Mouse (Mus musculus): ENCODE results near the gene Tppp.
"Not testable (repeated sequence)": the region's sequence is repeated elsewhere in the genome, so short reads cannot be mapped to it uniquely, and the experiment has no call there.

Tppp gene

DNA sequence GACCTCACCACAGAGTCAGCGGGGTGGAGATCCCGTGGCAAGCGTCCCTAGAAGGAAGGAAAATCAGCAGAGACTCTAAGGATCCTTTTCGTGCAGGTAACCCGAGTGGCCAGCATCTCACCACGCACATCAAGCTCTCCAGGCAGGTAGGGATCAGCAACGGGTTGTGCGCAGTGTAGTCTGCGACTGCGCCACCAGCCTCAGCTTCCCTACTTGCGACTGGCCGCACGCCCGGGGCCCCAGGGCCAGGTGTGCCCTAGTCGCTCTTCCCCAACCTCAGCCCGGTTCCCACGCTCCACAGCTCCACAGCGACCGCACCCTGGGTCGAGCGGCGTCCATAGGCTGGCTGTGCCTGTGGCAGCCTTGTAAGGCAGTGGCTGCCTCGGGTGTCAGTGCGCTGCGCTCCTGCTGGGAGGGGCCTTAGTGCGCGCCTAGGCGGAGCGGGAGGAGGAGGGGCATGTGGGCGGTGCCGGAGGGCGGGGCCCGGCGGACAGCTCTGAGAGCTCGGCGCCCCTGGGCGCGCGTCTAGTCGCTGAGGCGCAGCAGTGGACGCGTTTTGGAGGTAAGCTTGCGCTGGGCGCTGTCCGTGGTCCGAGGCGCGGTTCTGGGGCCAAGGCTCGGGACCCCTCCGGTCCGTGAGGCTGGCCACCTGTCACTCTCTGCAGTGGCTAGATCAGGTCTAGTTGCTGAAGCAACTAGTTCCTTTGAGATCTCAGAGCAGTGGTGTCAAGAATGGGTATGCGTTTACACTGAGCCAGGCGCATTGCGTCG is at the start of gene Tppp:
Tppp (plus strand) TSS at position 460 of the 771 bp plus-strand sequence.
- peak; percentile 91 for DNase-seq (ENCODE audit: low spot score)

DNA sequence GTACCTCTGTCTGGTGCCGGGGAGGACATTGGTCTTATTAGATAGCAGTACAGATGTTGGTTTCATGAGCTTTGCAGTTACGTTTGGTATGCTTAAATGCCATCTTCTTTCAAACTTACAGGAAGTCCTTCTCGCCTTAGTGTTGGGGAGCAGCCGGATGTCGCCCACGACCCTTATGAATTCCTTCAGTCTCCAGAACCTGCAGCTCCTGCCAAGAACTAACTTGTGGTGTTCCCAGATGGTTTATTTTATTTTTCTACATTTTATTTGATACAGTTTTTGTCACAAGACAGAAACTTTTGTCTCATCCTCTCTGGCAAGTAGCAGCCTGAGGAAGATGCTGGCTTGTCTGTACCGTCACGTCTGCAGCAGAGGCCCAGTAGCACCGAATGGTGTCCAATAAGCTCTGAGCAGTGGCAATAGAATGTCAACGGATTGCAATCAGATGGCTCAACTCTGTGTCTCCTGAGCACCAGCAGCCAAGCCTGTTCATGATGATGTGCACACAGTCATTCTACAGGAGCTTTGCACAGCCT is 49.0 kb upstream of the Tppp start:
- DNase-seq (ENCODE audit: low spot score) = no peak

DNA sequence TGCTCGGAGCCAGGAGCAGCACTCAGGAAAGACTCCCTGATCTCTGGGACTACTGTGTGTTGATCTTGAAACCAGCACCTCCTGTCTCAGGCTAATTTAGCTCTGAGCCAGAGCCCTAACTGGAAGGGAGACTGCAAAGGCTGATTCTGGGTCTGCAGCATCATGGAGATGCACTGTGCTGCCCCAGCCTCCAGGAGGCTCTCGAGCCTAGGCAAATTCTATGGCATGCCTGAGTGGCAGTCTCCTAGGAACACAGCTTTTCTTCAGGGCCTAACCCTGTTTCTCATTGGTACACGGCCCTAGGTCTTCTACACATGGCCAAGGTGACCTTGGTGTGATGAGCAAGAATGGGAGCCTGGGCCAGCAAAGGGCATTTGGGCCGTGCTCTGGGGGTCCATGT is 48.0 kb upstream of the Tppp start:
- no peak for DNase-seq (ENCODE audit: low spot score)

DNA sequence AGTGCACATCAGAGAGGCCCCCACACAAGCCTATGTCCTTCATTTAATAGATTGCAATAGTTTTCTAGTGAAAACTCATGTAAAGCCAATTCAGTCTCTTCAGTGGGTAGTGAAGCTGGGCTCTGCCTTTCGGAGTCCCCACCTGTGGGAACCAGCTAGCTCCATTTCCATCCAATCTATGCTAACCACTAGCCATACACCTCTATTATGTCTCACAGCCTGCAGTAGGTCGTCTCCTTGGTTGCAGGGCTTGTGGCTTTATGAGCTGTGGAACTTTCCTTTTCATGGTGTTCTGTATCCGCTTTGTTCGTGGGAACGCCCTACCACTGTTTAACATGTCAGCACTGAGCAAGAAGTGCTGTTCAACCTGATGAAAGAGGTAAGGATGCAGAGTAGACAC is 45.7 kb upstream of the Tppp start, which contains the start of gene Zdhhc11:
Zdhhc11 (plus strand) TSS at position 301 of the 400 bp plus-strand sequence.
- no peak for DNase-seq (ENCODE audit: low spot score)

DNA sequence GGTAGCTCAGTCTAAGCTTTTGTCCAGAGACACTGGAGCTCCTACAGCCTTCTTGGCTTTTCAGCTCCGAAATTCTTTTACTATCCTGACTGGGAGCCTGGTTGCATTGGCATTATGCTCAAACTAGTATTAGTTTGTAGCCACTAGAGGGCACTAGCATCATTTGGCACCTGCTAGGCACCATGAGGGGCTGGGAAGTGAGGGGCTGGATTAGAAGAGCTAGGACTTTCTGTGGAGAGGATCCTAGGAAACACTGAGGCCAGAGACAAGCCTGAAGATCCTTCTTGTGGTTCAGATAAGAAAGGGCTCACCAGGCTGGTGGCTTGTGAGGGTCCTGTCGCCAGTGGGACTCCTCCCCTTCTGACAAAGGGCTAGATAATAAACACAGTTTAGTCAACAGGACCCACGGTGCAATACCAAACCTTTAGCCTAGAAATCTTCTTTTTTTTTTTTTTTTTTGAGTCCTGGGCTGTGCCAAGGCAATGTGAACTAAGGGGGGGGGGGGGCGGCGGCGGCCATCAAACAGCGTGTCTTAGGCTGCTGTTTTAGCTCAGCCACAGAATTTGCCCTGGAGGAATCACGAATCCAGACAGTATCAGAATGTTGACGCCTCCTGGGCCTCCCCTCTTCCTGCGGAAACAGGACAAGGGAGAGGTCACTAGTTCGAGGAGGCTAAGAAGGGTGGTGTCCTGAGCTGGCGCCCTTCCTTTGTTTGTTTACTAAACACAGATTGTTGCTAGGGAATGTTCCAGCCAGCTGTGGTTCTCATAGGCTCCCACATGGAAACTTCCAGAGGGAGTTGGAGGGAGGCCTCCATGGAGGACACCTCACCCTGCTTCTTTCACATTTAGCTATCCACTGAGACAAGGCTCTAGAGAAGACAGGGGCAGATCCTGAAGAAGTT is 38.4 kb upstream of the Tppp start:
- DNase-seq (ENCODE audit: low spot score) = peak; percentile 44

- no peak for DNase-seq (ENCODE audit: low spot score)
Observed at GRCm38 (mm10) chr13:73974523-73974922, 34.7 kb upstream of the Tppp start.

DNA sequence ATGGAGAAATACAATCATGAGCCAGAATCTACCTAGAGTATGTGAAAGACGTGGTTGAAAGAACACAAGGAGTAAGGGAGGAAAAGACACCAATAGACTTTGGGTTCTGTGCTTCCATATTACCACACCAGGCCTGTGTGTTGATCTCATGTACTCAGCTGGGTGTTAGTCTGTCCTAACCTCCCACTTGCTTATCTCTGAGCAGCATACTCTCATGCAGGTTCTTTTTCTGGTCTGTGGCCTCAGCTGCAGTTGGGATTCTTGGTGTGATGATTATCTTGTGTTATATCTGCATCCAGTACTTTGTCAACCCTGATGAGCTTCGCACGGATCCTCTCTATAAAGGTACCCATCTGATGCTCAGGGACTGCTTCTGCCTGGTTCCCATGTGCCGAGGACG is 32.3 kb upstream of the Tppp start:
- DNase-seq (ENCODE audit: low spot score) = no peak

DNA sequence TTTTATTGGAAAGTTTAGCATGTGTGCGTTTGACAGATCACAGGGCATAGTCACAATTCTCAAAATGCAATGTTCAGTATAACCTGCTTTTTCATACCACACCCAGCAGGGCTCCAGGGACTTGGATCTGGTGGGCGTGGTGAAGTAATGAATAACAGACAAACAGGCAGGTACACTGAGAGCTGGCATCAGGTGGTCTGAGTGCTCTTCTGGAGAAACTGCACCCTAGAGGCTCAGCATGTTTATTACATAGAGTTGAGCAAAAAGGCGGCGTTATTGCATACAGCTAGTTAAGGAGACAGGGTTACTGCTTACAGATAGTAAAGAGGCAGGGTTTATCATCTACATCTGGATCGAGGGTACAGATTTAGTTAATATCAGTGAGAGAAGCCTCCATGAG is 18.9 kb upstream of the Tppp start:
- no peak for DNase-seq (ENCODE audit: low spot score)

GRCm38 (mm10) chr13:73990761-73991160 is 18.4 kb upstream of the Tppp start:
- no peak for DNase-seq (ENCODE audit: low spot score)

GRCm38 (mm10) chr13:73991267-73991666 is 17.9 kb upstream of the Tppp start:
- DNase-seq (ENCODE audit: low spot score) = no peak

DNA sequence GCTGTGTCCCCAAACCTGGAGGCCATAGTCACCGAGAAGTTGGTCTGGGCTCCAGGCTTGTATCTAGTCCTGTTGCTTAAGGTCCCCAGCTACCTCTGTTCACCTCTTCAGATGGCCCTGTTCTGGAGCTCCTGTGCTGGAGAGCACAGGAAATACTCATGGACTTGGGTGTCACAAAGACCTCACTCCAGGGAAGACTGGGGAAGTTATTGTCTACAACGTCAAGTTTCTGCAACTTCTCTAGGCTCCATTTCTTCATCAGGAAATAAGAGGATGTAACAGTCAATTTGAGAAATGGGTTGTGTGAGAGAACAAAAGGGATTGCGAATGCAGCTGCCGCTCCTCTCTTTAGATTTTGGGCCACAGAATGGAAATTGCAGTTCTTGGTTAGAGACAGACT is 12.8 kb upstream of the Tppp start:
- no peak for DNase-seq (ENCODE audit: low spot score)

DNA sequence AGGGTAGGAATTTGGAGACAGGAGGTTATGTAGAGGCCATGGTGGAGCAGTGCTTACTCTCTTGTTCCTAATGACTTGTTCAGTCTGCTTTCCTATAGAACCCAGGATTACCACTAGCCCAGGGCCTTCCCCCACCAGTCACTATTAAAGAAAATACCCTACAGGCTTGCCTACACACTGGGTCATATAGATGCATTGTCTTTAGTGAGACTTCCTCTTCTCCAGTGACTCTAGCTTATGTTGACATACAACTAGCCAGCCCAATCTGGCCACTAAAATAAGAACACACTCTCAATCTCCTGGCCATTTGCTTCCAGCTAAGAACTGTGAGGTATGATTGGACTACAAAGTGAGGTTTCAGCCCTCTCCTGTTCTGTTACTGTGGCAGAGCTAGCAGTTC is 8.7 kb upstream of the Tppp start:
- no peak for DNase-seq (ENCODE audit: low spot score)

- no peak for DNase-seq (ENCODE audit: low spot score)
Observed at GRCm38 (mm10) chr13:74000961-74001360, 8.2 kb upstream of the Tppp start.

DNA sequence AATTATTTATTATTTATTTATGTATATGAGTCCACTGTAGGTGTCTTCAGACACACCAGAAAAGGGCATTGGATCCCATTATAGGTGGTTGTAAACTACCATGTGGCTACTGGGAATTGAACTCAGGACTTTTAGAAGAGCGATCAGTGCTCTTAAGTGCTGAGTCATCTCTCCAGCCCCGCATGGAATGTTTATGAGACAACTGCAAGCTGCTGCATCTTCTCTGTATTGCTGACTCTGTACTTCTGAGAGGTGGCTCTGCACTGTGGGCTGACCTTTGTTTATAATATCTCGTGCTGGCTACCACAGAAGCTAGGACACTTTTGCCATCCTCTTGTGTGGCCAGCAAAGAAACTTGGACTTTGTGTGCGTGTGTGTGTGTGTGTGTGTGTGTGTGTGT is 7.7 kb upstream of the Tppp start:
- DNase-seq (ENCODE audit: low spot score) = no peak

- DNase-seq (ENCODE audit: low spot score) = not testable (repeated sequence)
Observed at GRCm38 (mm10) chr13:74006881-74007280, 2.3 kb upstream of the Tppp start.

DNA sequence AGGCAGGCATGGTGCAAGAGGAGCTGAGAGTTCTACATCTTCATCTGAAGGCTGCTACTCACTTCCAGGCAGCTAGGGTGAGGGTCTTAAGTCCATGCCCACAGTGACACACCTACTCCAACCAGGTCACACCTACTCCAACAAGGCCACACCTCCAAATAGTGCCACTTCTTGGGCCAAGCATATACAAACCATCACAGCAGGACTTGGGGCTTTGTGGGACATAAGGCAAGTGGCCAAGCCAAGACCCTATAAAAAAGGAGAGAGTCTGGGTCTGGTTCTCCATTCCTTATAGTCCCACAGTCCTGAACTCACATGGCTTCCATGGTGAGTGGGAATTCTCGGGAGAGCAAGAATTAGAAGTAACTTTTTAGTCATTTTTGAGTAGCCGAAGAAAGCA is 991 bp upstream of the Tppp start:
- not testable (repeated sequence) for DNase-seq (ENCODE audit: low spot score)

DNA sequence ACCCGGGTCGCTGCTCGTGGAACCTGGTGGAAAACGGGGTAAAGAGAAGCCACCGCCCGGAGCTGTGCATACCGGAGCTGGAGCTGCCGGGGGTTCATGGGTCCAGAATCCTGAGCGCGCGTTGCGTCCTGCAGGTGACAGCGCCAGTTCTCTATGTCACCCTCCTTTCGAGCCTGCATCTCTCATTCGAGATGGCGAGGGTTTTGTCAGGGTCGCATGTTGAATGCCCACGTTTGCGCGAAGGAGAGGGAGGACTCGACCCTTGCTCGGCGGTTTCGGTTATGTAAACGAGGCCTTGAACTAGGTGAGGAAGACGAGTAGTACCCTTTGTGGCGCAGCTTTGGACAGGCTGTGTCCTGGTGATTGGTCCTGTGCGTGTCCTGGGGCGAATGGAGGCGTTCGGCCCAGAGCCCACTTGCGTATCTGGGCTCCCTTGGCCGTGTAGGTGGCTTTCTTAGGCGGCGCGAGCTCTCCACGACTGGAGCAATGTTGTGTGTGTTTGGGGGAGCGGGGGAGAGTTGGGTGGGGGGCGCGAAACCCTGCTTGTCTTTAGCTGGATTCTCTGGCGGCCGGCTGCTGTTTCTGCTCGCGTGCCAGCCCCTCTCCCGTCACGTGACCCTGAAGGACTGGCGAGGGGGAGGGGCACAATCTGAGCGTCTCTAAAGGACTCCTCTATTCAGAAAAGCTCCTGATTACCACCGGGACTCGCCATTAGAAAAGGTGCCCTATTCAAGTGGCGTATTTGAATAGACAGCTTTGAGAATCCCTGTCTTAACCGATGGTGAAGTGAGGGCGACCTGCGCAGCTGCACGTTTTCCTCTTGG is 796 bp downstream of the Tppp start:
- DNase-seq (ENCODE audit: low spot score) = peak; percentile 59

- DNase-seq (ENCODE audit: low spot score) = no peak
Observed at GRCm38 (mm10) chr13:74010678-74011077, 1.5 kb downstream of the Tppp start.

DNA sequence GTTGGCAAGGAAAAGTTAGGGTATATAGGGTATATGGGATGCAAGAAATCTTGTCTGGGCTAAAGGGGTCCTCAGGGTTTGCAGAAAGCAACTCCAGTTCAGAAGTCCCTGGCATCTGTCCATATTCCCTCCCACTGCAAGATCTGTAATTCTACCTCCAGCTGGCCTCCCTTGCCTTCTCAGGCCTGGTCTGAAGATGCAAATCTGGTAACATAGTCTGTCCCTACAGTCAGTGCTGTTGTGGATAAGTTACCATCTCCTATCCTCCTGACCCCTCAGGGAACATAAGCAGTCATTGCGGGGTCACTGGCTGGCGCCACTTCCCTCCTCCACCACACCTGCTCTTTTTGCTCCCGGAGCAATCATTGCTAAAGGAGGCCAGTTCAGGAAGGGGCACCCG is 6.7 kb downstream of the Tppp start:
- DNase-seq (ENCODE audit: low spot score) = no peak

GRCm38 (mm10) chr13:74017426-74017825 is 8.2 kb downstream of the Tppp start:
- DNase-seq (ENCODE audit: low spot score) = no peak

- not testable (repeated sequence) for DNase-seq (ENCODE audit: low spot score)
Observed at GRCm38 (mm10) chr13:74019006-74019405, 9.8 kb downstream of the Tppp start.

Measured in ovary, adult 18-20 months (tissue).